Mouse (Mus musculus) neutrophil, adult 65 days (primary cell): ENCODE measurements around the gene Zswim7. TPM values are rescaled to one million over a fixed set of nuclear protein-coding genes. Genes with fewer than 3 reads are reported as not detected.

ENCODE experiments used
- total RNA-seq: library from RNA; stranded (reverse); gene quantifications from 2 replicates; pipeline ENCODE4 v1.2.4, GENCODE M21; 2023

Zswim7 gene
- total RNA-seq, result 6.8 and 8.7 TPM in 2 replicates

GRCm38 (mm10) chr11:62280675-62281600 lies at the start of gene Zswim7, which contains the start of gene Ttc19:
Zswim7 (minus strand) TSS chr11:62281375.
Ttc19 (plus strand) TSS chr11:62281473.

DNA sequence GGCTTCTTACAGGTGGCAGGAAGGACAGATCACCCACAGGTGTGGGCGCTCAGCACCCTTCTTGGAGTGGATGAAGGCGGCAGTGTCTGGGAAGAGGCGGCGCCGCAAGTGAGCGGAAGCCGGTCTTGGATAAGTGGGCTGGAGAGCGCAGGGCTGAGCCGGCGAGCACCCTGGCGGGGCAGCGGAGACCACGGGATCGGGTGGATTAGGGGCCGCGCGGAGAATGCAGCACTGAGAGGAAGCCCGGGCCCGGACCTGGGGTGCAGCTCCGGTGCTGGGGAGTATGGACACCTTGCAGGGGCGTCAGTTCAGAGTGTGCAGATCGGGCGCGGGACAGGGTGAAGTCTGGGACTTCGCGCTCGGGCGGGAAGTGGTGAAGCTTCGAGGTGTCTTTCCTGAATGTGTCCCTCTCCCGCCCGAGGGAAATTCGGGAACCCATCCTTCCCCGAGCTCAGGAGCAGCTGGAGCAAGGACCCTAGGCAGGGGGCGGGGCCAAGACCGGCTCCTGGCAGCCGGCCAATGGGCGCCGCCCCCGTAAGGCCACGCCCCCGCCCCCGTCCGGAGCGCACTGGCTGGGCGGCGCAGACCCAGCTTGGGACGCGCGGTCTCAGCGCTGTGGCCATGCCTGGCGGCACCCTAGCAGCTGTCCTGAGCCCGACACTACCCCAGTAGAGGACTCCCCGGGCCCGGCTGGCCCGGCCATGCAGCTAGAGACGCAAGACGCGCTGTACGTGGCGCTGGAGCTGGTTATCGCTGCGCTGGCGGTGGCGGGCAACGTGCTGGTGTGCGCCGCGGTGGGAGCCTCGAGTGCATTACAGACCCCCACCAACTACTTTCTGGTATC lies 32.6 kb downstream of the Zswim7 start, which contains the start of gene Adora2b:
Gene Adora2b (plus strand): TSS at position 584 of the 844 bp plus-strand sequence.

Other genes with a start within 250 kb of the Zswim7 start
- 8.5 and 8.8 TPM in 2 replicates for gene Adora2b, start 32.4 kb downstream of the Zswim7 start, total RNA-seq
- 4.3 and 9.1 TPM in 2 replicates for gene Ttc19, start 98 bp upstream of the Zswim7 start, total RNA-seq
- 9.3 and 15.4 TPM in 2 replicates for gene Pigl, start 177.1 kb upstream of the Zswim7 start, total RNA-seq
- 411 and 502 TPM in 2 replicates for gene Ncor1, start 177.2 kb upstream of the Zswim7 start, total RNA-seq